Mouse (Mus musculus) stomach, postnatal 0 days (tissue): ENCODE results near the gene Apobec1. TPM values are rescaled to one million over a fixed set of nuclear protein-coding genes. Genes with fewer than 3 reads are reported as not detected.
"Not testable (repeated sequence)": the region's sequence is repeated elsewhere in the genome, so short reads cannot be mapped to it uniquely, and the experiment has no call there.

ENCODE experiments used
- ATAC-seq: fragments of 200-750 bp; cut with Nextera tagmentation; 2 replicates; pipeline ENCODE4 v1.8.0; 2017; ENCODE audit not compliant: low FRiP score, low TSS enrichment
- DNase-seq: peaks from one replicate; pipeline ENCODE4 v3.0.0-alpha.2; 2016; ENCODE audit warnings: low spot score
- H3K27ac ChIP-seq: fragments of 300-500 bp; sonication (generic); replicated peaks from 2 replicates; pipeline ENCODE4 v1.5.1; 2014; ENCODE audit warnings: mild to moderate bottlenecking, control low read depth
- H3K27me3 ChIP-seq: fragments of 300-500 bp; sonication (generic); 2 replicates; pipeline ENCODE4 v1.6.1; 2014; ENCODE audit warnings: low read length; ENCODE audit not compliant: control insufficient read depth, insufficient read depth
- H3K36me3 ChIP-seq: fragments of 300-500 bp; sonication (generic); 2 replicates; pipeline ENCODE4 v1.6.1; 2014; ENCODE audit warnings: low read length, mixed read lengths; ENCODE audit not compliant: control insufficient read depth, insufficient read depth
- H3K4me1 ChIP-seq: fragments of 300-500 bp; sonication (generic); replicated peaks from 2 replicates; pipeline ENCODE4 v1.6.1; 2014; ENCODE audit warnings: antibody characterized with exemption; ENCODE audit not compliant: control insufficient read depth, insufficient read depth
- H3K4me2 ChIP-seq: fragments of 300-500 bp; sonication (generic); replicated peaks from 2 replicates; pipeline ENCODE4 v1.6.1; 2014; ENCODE audit warnings: low read depth, mild to moderate bottlenecking, control low read depth, moderate library complexity
- H3K4me3 ChIP-seq: fragments of 300-500 bp; sonication (generic); 2 replicates; pipeline ENCODE4 v1.5.1; 2014; ENCODE audit warnings: low read depth, low read length, control low read depth
- H3K9ac ChIP-seq: fragments of 300-500 bp; sonication (generic); 2 replicates; pipeline ENCODE4 v1.6.1; 2014; ENCODE audit warnings: mild to moderate bottlenecking, low read length, control low read depth, mixed read lengths
- H3K9me3 ChIP-seq: fragments of 300-500 bp; sonication (generic); 2 replicates; pipeline ENCODE4 v1.6.1; 2016; ENCODE audit warnings: low read length; ENCODE audit not compliant: control insufficient read depth
- CTCF ChIP-seq: IDR thresholded peaks from 2 replicates; pipeline ENCODE4 v1.5.1; 2016; ENCODE audit warnings: antibody characterized with exemption, low read depth, mild to moderate bottlenecking, moderate library complexity
- EP300 ChIP-seq: optimal IDR thresholded peaks from 2 replicates; pipeline ENCODE3; 2016; ENCODE audit warnings: antibody characterized with exemption
- WGBS: fragments of 180-500 bp; shearing (Covaris S2); extraction: QIAGEN DNeasy Blood & Tissue Kit; methylation state at CpG from one replicate; pipeline ENCODE4 v1.1.7; 2014; 5-methylcytosine and 5-hydroxymethylcytosine counted together
- polyA plus RNA-seq: library from polyadenylated mRNA; unstranded; fragments of >200 nt; fragmentation: Nextera tagmentation; extraction: Ambion mirVana; gene quantifications from 2 replicates; pipeline ENCODE4 v1.2.1, GENCODE M21; 2015

The Apobec1 gene
- polyA plus RNA-seq, 1 experiment from 2014 or later, result 7.8 TPM

DNA sequence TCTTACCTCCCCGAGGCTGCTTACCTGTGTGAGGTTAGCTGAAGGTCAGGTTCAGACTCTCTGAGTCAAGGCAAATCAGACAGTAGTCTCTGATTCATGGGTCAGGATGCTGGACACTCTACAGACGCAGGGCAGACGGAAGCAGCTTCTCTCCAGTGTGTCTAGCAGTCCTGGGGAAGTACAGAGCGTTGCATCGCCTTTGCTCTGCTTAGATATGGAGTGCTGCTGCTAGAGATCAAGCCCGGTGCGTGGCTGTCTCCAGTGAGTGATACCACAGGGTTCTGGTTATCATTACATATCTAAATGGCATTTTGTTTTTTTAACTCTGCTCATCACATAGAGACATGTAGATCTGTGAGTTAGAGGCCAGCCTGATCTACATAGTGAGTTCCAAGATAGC is 5.6 kb downstream of the Apobec1 start:
- no peak for ATAC-seq
- H3K36me3 ChIP-seq, result no peaks in the 10 kb centered on the region
- no peaks in the 10 kb centered on the region for H3K27me3 ChIP-seq
- WGBS, result 74% methylated on average over 7 of the region's 7 CpGs
- no peak overlapping the region for H3K4me2 ChIP-seq
- DNase-seq, result no peak
- no peak overlapping the region for H3K27ac ChIP-seq
- TF ChIP-seq CTCF, result no peak
- TF ChIP-seq EP300, result no peak
- no peak overlapping the region for H3K9ac ChIP-seq
- no peaks in the 10 kb centered on the region for H3K4me1 ChIP-seq
- no peak overlapping the region for H3K4me3 ChIP-seq
- H3K9me3 ChIP-seq, result no peaks in the 10 kb centered on the region

DNA sequence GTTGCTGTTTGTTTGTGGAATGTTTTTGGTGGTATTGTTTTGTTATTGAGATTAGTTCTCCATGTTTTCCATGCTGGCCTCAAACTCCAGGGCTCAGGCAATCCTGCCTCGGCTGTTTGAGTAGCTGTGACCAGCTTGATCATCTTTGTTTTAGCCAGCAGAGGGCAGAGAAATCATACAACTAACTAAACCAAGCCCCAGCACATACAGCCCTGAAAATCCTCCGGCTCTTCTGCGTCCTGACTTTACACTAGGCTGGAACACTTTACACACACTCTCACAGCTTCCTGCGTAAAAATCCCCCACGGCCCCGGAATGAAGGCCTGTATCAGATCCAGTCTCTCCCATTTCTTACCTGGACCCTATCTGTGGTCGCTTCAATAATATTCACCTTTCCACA is 6.6 kb downstream of the Apobec1 start:
- DNase-seq, result peak; percentile 34
- TF ChIP-seq EP300 (no peak), CTCF (peak; percentile 72)
- no peak overlapping the region for H3K4me2 ChIP-seq
- no peaks in the 10 kb centered on the region for H3K36me3 ChIP-seq
- ATAC-seq, result 0 out of 2 replicates have a peak, but pooled peaks have one; percentile 36
- no peaks in the 10 kb centered on the region for H3K4me1 ChIP-seq
- H3K4me3 ChIP-seq, result no peak overlapping the region
- H3K9ac ChIP-seq, result no peak overlapping the region
- no peak overlapping the region for H3K27ac ChIP-seq
- no peaks in the 10 kb centered on the region for H3K9me3 ChIP-seq
- H3K27me3 ChIP-seq, result no peaks in the 10 kb centered on the region
- 20% methylated on average over 7 of the region's 7 CpGs for WGBS

DNA sequence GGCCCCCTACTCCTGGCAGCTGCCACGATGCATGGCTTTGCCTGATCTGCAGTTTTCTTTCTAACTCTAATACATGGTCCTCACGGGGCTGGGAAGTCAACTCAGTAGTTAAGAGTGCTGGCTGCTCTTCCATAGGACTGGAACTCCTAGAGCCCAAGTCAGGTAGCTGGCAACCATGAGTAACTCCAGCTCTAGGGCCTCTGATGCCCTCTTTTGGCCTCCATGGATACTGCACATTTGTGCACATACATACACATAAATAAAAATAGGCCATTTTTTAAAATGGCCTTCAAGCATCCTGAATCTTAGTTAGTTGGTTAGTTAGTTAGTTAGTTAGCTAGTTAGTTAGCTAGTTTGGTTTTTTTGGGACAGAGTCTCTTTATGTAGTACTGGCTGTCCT is 9.3 kb downstream of the Apobec1 start:
- no peak overlapping the region for H3K9ac ChIP-seq
- H3K4me2 ChIP-seq, result no peak overlapping the region
- H3K27me3 ChIP-seq, result no peaks in the 10 kb centered on the region
- WGBS, result 96% methylated on average over 2 of the region's 2 CpGs
- ATAC-seq (no peak), DNase-seq (no peak)
- no peaks in the 10 kb centered on the region for H3K9me3 ChIP-seq
- no peaks in the 10 kb centered on the region for H3K4me1 ChIP-seq
- TF ChIP-seq CTCF (no peak; the same call in 1 of the 2 replicates), EP300 (no peak)
- no peaks in the 10 kb centered on the region for H3K36me3 ChIP-seq
- H3K27ac ChIP-seq, result no peak overlapping the region
- H3K4me3 ChIP-seq, result no peak overlapping the region

DNA sequence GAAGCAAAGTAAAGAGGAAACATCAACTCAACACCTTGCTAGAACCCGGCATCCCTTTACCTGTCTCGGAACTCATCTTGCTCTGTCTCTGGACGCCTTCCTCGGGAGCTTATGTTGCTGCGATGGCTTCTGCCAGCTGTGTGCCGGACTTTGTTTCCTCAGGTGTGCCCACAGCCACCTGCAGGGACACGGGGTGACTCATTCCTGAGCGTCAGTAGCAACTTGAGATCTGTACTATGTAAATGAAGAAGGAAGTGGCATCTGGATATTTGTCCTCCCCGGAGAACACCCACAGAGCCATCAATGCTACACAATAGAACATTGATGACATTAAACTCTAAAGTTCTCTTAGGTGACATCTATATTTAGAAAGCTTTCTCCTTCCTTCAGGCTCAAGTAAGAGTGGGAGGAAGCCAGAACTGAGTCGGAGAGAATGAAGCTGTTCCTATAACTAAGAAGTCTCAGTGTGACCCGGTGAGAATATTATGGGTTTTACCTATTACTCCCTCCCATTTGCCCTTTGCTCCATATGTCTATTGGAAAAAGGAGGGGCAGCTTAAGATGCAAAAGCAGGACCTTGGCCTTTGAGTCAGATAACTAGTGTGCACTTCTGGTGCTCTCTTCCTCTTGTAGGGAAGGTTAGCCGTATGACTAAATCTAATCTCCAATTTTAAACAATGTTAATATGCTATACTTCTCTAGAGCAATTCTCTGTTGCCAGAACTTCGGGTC is 11.1 kb downstream of the Apobec1 start:
- ATAC-seq, result peak; percentile 96
- no peak overlapping the region for H3K4me2 ChIP-seq
- peak; percentile 70 for DNase-seq
- WGBS, result 64% methylated on average over 13 of the region's 13 CpGs
- H3K9ac ChIP-seq, result no peak overlapping the region
- no peaks in the 10 kb centered on the region for H3K36me3 ChIP-seq
- H3K4me3 ChIP-seq, result no peak overlapping the region
- H3K4me1 ChIP-seq, result no peaks in the 10 kb centered on the region
- TF ChIP-seq CTCF (no peak), EP300 (no peak)
- H3K27me3 ChIP-seq, result no peaks in the 10 kb centered on the region
- H3K9me3 ChIP-seq, result no peaks in the 10 kb centered on the region
- H3K27ac ChIP-seq, result no peak overlapping the region

DNA sequence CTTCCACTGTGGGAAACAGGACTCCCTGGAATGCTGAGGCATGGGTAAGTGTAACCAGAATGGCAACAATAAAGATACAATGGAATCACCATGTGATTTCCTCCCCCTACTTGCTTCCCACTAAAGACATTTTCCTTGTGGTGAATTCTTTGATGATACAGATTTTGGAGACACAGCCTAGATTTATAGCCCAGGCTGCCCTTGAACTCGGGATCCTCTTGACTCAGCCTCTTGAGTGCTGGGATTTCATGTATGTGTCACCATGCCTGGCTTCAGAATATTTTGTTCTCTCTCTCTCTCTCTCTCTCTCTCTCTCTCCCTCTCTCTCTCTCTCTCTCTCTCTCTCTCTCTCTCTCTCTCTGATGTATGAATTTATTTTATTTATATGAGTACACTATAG is 23.2 kb downstream of the Apobec1 start:
- Histone ChIP-seq H3K4me2 (no peak overlapping the region), H3K36me3 (no peaks in the 10 kb centered on the region), H3K9me3 (no peaks in the 10 kb centered on the region), H3K4me3 (no peak overlapping the region), H3K9ac (no peak overlapping the region), H3K4me1 (no peaks in the 10 kb centered on the region), H3K27ac (no peak overlapping the region), H3K27me3 (no peaks in the 10 kb centered on the region)
- WGBS, result 78% methylated on average over 1 of the region's 1 CpGs
- DNase-seq (no peak), ATAC-seq (no peak)
- TF ChIP-seq CTCF (no peak), EP300 (no peak)

DNA sequence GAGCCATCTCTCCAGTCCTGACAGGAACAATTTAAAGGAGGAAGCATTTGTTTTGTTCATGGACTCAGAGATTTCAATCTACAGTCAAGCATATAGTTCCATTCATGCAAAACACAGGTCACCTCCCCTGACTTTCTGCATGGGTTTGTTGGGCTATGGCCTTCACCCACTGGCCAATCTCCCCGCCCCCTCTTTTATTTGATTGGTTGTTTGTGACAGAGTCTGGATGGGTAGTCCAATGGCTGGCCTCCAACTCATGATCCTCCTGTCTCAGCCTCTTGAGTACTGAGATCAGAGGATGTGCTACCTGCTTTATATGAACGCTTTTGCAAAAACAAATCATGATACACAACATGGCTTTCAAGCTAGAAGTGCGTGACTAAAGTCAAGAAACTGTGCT is 25.2 kb downstream of the Apobec1 start:
- Histone ChIP-seq H3K27ac (no peak overlapping the region), H3K27me3 (no peaks in the 10 kb centered on the region), H3K4me1 (no peaks in the 10 kb centered on the region), H3K4me3 (no peak overlapping the region), H3K4me2 (no peak overlapping the region), H3K9me3 (no peaks in the 10 kb centered on the region), H3K9ac (no peak overlapping the region), H3K36me3 (no peaks in the 10 kb centered on the region)
- TF ChIP-seq EP300 (no peak), CTCF (no peak)
- no peak for ATAC-seq
- WGBS, result 82% methylated on average over 3 of the region's 3 CpGs
- DNase-seq, result no peak

DNA sequence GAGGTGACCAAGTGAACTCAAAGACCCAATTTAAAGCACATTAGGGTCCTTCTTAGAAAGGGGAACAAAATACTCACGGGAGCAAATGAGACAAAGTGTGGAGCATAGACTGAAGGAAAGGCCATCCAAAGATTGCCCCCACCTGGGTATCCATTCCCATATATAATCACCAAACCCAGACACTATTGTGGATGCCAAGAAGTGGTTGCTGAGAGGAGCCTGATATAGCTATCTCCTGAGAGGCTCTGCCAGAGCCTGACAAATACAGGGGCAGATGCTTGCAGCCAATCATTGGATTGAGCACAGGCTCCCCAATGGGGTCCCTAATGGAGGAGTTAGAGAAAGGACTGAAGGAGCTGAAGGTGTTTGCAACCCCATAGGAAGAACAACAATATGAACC is 27.2 kb downstream of the Apobec1 start:
- not testable (repeated sequence) for H3K4me1 ChIP-seq, DNase-seq, H3K27me3 ChIP-seq, H3K4me2 ChIP-seq, H3K9me3 ChIP-seq, H3K4me3 ChIP-seq, ATAC-seq, H3K9ac ChIP-seq, H3K36me3 ChIP-seq, H3K27ac ChIP-seq
- 89% methylated on average over 1 of the region's 1 CpGs for WGBS
